Mouse (Mus musculus) spleen, adult 2 months (tissue): ENCODE data around the gene Rprml. TPM values are rescaled to one million over a fixed set of nuclear protein-coding genes. Genes with fewer than 3 reads are reported as not detected.

ENCODE experiments used
- DNase-seq, 2 experiments: peaks; one replicate each; pipeline versions ENCODE4 v3.0.0 to v3.0.0-alpha.2; 2012 to 2021; ENCODE audit warnings: low spot score in 2 of 2, low read depth in 1 of 2
- H3K27ac ChIP-seq: fragments of 200-500 bp; 2 replicates; pipeline ENCODE4 v1.5.1; 2012; ENCODE audit warnings: low read length, inconsistent platforms; ENCODE audit not compliant: insufficient read depth
- H3K27me3 ChIP-seq: fragments of 200-500 bp; 2 replicates; pipeline ENCODE4 v1.6.1; 2012; ENCODE audit warnings: mild to moderate bottlenecking, moderate library complexity, low read length, inconsistent platforms; ENCODE audit not compliant: control insufficient read depth, insufficient read depth
- H3K36me3 ChIP-seq: fragments of 200-500 bp; 2 replicates; pipeline ENCODE4 v1.6.1; 2012; ENCODE audit warnings: mild to moderate bottlenecking, low read length, inconsistent platforms; ENCODE audit not compliant: control insufficient read depth, insufficient read depth
- H3K4me1 ChIP-seq: fragments of 200-500 bp; 2 replicates; pipeline ENCODE4 v1.6.1; 2011; ENCODE audit warnings: inconsistent platforms; ENCODE audit not compliant: control insufficient read depth, insufficient read depth, insufficient read length
- H3K4me3 ChIP-seq: fragments of 200-500 bp; 2 replicates; pipeline ENCODE4 v1.5.1; 2011; ENCODE audit warnings: mild to moderate bottlenecking, inconsistent platforms; ENCODE audit not compliant: insufficient read depth, insufficient read length; ENCODE audit errors: extremely low read depth
- CTCF ChIP-seq: fragments of 200-500 bp; IDR thresholded peaks from 2 replicates; pipeline ENCODE4 v1.5.1; 2011; ENCODE audit warnings: mild to moderate bottlenecking, inconsistent platforms; ENCODE audit not compliant: insufficient read depth, insufficient read length, insufficient replicate concordance; ENCODE audit errors: extremely low read depth
- POLR2A ChIP-seq: fragments of 200-500 bp; IDR thresholded peaks from 2 replicates; pipeline ENCODE4 v1.6.1; 2011; ENCODE audit warnings: low read depth, low read length, inconsistent platforms
- whole genome bisulfite sequencing: fragments of 180-500 bp; shearing (Covaris S2); methylation state at CpG from one replicate; pipeline ENCODE4 v1.1.7; 2018; 5-methylcytosine and 5-hydroxymethylcytosine counted together
- polyA plus RNA-seq: library from polyadenylated mRNA; depleted of rRNA; stranded (reverse); fragments of >200 nt; gene quantifications from 2 replicates; pipeline ENCODE4 v1.2.3, GENCODE M21; 2012

The Rprml gene
- polyA plus RNA-seq, 1 experiment = not detected

DNA sequence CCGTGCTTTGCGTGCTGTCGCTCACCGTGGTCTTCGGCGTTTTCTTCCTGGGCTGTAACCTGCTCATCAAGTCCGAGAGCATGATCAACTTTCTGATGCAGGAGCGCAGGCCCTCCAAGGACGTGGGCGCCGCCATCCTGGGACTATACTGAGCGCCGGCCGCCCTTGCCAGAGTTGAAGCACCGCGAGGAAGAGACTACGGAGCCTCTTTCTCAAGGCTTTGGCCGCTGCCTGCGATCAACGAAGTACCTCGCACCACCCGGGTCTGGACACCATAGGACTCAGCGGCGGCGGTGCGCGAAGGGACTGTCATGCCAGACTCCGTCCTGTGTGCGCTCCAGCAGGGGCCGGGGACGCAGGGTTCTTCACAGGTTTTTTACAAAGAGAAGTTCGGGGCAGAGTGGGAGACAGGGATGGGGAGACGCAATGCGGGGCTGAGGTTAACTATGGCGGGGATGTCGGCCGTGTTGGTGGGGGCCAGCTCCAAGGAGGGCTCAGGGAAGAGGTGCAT lies 668 bp downstream of the Rprml start:
- no peak for DNase-seq
- no peak for TF ChIP-seq POLR2A
- TF ChIP-seq CTCF = no peak
- Histone ChIP-seq H3K4me3 (no peak overlapping the region; the same call in 1 of the 2 replicates), H3K36me3 (no peaks in the 10 kb centered on the region), H3K4me1 (peaks cover 7% of the 10 kb centered on the region; the same call in 1 of the 2 replicates), H3K27ac (no peak overlapping the region), H3K27me3 (peaks cover 12% of the 10 kb centered on the region)
- 5% methylated on average over 37 of the region's 37 CpGs for WGBS

- H3K27ac ChIP-seq = no peak overlapping the region
- peaks cover 12% of the 10 kb centered on the region for H3K27me3 ChIP-seq
- no peak for TF ChIP-seq POLR2A
- no peak for TF ChIP-seq CTCF
- 81% methylated on average over 6 of the region's 6 CpGs for WGBS
- H3K4me3 ChIP-seq = no peak overlapping the region
- no peak for DNase-seq
- H3K4me1 ChIP-seq = peaks cover 7% of the 10 kb centered on the region; the same call in 1 of the 2 replicates
- no peaks in the 10 kb centered on the region for H3K36me3 ChIP-seq
Measured at GRCm38 (mm10) chr11:103651426-103651825, 2.1 kb downstream of the Rprml start.

DNA sequence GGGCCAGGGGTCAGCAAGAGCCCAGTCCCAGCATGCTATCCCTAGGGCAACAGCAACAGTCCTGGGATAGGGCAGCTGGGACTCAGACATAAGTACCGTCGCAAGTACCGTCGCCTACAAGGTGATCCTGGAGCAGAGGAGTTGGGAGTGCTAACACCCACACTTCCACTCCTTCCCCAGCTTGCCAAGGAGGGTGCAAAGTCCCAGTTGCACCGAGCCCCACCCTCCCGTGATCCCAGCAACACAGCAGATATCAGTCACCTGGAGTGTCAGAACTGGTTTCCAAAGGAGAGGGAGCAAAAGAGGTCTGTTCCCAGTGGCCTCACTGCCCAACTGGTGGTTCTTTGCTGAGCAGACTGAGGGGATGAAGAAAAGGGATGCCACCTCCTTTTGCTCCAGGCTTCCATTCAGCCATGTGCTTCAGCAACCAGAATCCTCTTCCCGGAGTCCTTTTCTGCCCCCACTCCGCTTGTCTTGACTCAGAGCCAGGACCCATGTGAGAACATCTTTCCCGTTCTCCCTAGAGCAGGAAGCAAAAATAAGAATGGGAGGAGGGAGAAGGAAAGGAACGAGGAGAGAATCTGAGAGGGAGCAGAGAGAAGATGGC lies 4.1 kb downstream of the Rprml start:
- no peak overlapping the region for H3K4me3 ChIP-seq

GRCm38 (mm10) chr11:103656520-103656919 lies 7.2 kb downstream of the Rprml start:
- Histone ChIP-seq H3K4me1 (no peaks in the 10 kb centered on the region), H3K4me3 (no peak overlapping the region), H3K27ac (no peak overlapping the region), H3K36me3 (no peaks in the 10 kb centered on the region), H3K27me3 (peaks cover 2% of the 10 kb centered on the region; the same call in 1 of the 2 replicates)
- DNase-seq = no peak
- TF ChIP-seq CTCF (no peak), POLR2A (no peak)
- 23% methylated on average over 3 of the region's 3 CpGs for WGBS

More for the DNA sequence above, 4.1 kb downstream of the Rprml start:
- TF ChIP-seq CTCF (no peak), POLR2A (no peak)
- 70% methylated on average over 10 of the region's 10 CpGs for WGBS
- Histone ChIP-seq H3K36me3 (no peaks in the 10 kb centered on the region), H3K27ac (no peak overlapping the region), H3K4me1 (peaks cover 7% of the 10 kb centered on the region; the same call in 1 of the 2 replicates), H3K27me3 (peaks cover 12% of the 10 kb centered on the region)
- no peak for DNase-seq

GRCm38 (mm10) chr11:103658189-103658588 lies 8.8 kb downstream of the Rprml start:
- Histone ChIP-seq H3K27ac (no peak overlapping the region), H3K4me1 (no peaks in the 10 kb centered on the region), H3K27me3 (no peaks in the 10 kb centered on the region; the same call in 1 of the 2 replicates), H3K4me3 (no peak overlapping the region), H3K36me3 (no peaks in the 10 kb centered on the region)
- 86% methylated on average over 7 of the region's 7 CpGs for WGBS
- TF ChIP-seq POLR2A = no peak
- no peak for TF ChIP-seq CTCF
- DNase-seq = no peak

DNA sequence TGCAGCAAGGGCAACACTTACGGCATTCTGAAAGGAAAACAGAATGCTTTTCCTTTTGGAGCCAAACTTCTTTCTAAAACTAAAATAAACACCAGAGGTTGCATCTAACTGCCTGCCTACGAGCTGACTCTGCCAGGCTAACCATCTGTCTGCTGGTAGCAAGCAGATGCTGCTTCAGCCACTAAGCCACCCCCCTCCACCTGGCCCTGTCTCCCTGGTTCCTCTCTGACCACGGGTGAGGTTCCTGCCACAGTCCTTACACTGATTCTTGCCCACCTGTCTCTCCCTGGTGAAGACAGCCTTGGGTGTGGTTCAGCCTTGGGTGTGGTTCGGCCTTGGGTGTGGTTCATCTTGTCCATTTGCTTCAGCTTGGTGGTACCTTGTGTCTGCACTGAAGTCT lies 12.5 kb downstream of the Rprml start:
- WGBS = 55% methylated on average over 4 of the region's 4 CpGs
- Histone ChIP-seq H3K4me1 (no peaks in the 10 kb centered on the region), H3K36me3 (no peaks in the 10 kb centered on the region), H3K27me3 (no peaks in the 10 kb centered on the region), H3K4me3 (no peak overlapping the region), H3K27ac (no peak overlapping the region)
- DNase-seq = no peak
- TF ChIP-seq POLR2A (no peak), CTCF (no peak)

- no peak for DNase-seq
- 82% methylated on average over 5 of the region's 5 CpGs for WGBS
- no peaks in the 10 kb centered on the region for H3K4me1 ChIP-seq
Measured at GRCm38 (mm10) chr11:103662546-103662945, 13.2 kb downstream of the Rprml start.

More at GRCm38 (mm10) chr11:103662546-103662945, 13.2 kb downstream of the Rprml start:
- Histone ChIP-seq H3K27me3 (no peaks in the 10 kb centered on the region), H3K4me3 (no peak overlapping the region), H3K36me3 (no peaks in the 10 kb centered on the region), H3K27ac (no peak overlapping the region)
- no peak for TF ChIP-seq POLR2A
- TF ChIP-seq CTCF = no peak
